Mouse (Mus musculus) left cerebral cortex, postnatal 25 days (tissue): ENCODE results near the gene Tnni2. TPM values are rescaled to one million over a fixed set of nuclear protein-coding genes. Genes with fewer than 3 reads are reported as not detected.

Source experiments
- DNase-seq, 2 experiments: peaks; one replicate each; pipeline ENCODE4 v3.0.0; 2022; ENCODE audit warnings: low spot score in 2 of 2, mixed read lengths in 1 of 2
- intact Hi-C: fragments of 180-260 bp; cut with DNase I; formaldehyde crosslinking; loops from one replicate; pipeline ENCODE4 v1.15.1; 2025
- total RNA-seq, 2 experiments: library from RNA; stranded (reverse); gene quantifications; 2 replicates each; pipeline ENCODE4 v1.2.3; 2021

Gene Tnni2
- total RNA-seq, 2 experiments from 2014 or later, result not detected

DNA sequence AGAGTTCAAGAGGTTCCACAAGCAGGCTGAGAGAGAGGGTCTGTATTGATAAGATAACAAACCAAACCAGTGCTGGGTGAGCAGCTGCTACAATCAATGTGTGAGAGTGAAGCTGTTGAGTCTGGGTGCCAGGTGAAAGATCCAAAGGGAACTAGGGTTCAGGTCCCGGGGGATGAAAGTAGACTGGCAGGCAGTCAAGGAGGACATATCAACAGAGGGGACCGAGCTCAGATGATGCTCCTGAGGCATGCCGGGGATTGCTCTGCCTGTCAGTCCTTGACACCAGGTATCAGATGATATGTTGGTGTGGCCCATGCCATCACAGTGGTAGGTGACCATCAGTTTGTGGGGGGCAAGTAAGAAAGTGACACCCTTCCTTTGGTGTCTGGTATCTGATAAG, 15.2 kb downstream of the Tnni2 start:
- DNase-seq, result no peak
- intact Hi-C loops, result no loop called here

DNA sequence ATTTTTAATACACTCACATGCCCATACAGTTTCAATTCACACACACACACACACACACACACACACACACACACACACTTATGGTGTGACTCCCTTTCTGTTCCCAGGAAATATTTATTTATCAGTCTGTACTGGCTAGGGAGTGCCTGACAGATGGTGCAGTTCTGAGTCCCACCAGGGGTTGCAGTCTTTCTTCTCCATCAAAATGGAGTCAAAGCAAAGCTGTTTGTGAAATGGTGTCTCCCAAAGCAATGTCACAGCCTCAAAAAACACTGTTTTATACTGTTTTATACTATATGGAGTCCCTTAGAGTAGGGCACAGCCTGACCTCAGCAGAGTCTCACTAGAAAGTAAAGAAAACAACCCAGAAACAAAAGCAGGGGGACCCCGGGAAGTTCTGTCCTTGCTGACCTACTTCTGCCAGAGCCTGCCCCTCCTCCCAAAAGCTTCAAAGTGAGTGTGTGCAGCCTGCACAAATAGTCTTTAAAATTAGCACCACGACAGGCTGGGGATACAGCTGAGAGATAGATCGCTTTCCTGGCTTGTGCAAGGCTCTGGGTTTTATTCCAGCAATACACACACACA, 15.7 kb downstream of the Tnni2 start:
- DNase-seq, result peak; percentile 44 to 47
- intact Hi-C loops, result no loop called here

GRCm38 (mm10) chr7:142458026-142458425, 16.4 kb downstream of the Tnni2 start:
- intact Hi-C loops, result no loop called here
- DNase-seq, result no peak

DNA sequence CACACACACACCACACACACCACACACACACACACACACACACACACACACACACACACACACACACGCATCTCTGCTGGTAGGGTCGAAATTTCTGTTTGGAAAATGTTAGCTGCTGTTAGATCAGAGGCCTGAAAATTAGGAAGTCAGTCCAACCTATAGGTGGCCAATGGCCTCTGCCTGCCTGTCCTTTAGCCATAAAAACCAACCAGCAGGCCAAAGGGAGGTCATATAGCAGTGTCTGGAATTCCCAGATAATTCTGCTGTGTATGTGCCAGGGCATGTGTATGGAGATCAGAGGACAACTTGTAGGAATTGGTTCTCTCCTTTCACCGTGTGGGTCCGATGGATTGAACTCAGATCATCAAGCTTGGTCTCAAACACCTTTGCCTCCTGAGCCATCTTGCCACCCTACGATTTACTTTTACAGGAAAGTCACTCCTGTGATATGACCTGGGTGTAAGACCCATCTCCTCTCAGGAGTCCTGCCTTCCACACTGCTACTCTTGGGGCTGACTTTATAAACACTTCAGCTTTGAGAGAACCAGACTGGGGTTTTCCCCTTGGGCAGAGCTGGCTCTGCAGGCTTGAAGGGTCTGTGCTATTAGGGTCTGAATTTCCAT, 17.2 kb downstream of the Tnni2 start:
- no peak for DNase-seq
- intact Hi-C loops, result no loop called here

- intact Hi-C loops, result no loop called here
- no peak for DNase-seq
Observed at GRCm38 (mm10) chr7:142459299-142459691, 17.7 kb downstream of the Tnni2 start.

- DNase-seq, result no peak
- intact Hi-C loops, result no loop called here
Observed at GRCm38 (mm10) chr7:142460636-142461077, 19.0 kb downstream of the Tnni2 start, which contains the start of gene Lsp1. TSS of gene Lsp1 (plus strand) at chr7:142460809.

- no peak for DNase-seq
- intact Hi-C loops, result no loop called here
Observed at GRCm38 (mm10) chr7:142461446-142461845, 19.8 kb downstream of the Tnni2 start.

- DNase-seq, result no peak
- intact Hi-C loops, result no loop called here
Observed at GRCm38 (mm10) chr7:142462190-142462589, 20.6 kb downstream of the Tnni2 start.

DNA sequence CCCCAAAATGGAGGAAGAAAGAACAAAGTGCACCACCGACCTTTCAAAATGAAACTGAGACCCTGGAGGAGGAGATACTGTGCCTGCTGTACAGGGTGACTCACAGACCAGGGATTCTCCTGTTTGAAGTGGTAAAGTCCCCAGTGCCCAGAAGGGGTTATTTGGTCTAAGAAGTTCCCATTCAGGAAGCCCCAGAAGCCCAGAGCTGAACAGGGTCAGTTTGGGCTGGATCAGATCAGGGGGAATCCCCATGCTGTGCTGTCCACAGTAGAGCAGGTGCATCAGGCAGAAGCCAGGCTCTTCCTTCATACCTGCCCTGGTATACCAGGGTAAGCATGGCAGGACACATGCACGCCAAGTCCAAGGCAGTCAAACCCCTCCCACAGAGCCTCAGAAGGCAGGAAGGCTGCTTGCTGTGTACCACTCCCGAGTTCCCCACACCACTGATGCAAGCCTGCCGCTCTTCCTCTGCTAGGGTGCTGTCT, 21.0 kb downstream of the Tnni2 start:
- intact Hi-C loops, result no loop called here
- no peak for DNase-seq

DNA sequence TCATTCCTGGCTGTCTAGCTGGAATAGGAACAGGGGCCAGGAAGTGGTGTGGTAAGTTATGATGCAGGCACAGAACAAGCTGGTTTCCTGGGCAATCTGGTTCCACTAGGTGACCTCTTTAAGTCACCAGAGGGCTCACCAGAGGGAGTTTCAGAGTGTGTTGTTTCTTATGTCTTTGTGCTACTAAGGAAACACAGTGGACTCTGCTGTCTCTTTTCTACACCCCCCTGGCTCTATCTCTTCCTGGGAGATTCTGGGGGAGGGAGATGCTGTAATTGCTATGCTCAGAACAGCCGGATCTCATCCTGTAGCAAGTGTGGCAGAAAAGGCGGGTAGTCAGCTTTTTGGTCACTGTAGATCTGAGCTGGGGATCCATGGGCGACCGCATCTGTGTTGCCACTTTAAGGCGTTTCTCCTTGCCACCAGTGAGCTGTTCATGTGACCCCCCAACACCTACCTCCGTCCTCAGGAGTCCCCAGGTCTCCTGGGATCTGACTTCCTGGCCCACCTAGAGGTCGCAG, 28.6 kb downstream of the Tnni2 start:
- peak in 1 of 2 experiments; percentile 43 for DNase-seq
- intact Hi-C loops, result no loop called here

DNA sequence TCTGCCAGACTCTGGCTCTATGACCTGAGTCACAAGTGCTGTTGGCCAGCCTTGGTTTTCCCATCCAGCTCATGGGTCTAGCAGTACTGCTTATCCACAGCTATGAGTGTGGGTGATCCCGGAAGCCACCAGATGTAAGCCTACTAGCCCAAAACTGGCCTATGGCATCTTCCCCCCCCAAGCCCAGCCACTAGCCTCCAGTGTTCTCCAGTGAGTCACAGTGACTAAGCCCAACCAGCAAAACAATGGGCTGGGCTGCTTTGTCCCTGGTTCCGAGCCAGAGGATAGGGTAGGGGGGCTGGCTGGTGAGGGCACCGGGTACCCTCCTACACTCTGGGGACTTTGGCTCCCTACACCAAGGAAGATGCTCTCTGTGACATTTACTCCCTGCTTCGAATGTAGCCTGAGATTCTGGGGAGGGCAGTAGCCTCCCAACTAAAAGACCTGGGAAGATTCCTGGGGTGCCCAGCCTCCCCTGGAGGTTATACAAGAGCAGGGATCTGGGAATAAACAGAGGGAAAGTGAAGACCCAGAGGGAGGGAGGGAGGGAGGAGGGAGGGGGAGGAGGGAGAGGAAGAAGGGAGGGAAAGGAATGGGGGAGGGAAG, 29.3 kb downstream of the Tnni2 start:
- intact Hi-C loops, result no loop called here
- no peak for DNase-seq

GRCm38 (mm10) chr7:142471414-142471861, 29.8 kb downstream of the Tnni2 start:
- intact Hi-C loops, result no loop called here
- no peak for DNase-seq

GRCm38 (mm10) chr7:142471884-142472570, 30.4 kb downstream of the Tnni2 start:
- no peak for DNase-seq

GRCm38 (mm10) chr7:142472936-142473335, 31.3 kb downstream of the Tnni2 start:
- intact Hi-C loops, result no loop called here
- no peak for DNase-seq

More at GRCm38 (mm10) chr7:142471884-142472570, 30.4 kb downstream of the Tnni2 start:
- intact Hi-C loops, result no loop called here

- DNase-seq, result no peak
- intact Hi-C loops, result no loop called here
Observed at GRCm38 (mm10) chr7:142473476-142473875, 31.9 kb downstream of the Tnni2 start.

DNA sequence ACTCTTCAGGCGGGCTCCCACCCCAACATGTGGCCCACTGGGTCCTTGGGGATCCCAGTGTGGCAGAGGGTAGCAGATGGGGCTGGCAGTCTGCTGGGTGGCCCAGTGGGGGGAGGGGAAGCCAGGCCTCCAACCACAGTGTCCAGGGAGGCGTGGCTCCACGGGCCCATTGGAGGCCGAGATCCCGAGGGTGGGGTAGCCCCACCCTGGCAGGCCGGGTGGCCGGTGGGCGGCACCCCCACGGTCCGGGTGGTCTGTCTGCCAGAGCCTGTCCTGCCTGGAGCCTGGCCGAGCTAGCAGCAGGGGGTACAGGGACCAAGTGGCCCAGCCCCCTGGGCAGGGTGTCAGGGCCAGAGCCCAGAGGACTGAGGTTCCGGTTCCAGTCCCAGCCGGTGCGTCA, 33.2 kb downstream of the Tnni2 start:
- intact Hi-C loops, result no loop called here
- no peak for DNase-seq

GRCm38 (mm10) chr7:142475641-142476040, 34.0 kb downstream of the Tnni2 start:
- intact Hi-C loops, result no loop called here
- no peak for DNase-seq

GRCm38 (mm10) chr7:142476271-142476670, 34.7 kb downstream of the Tnni2 start:
- intact Hi-C loops, result no loop called here

GRCm38 (mm10) chr7:142476795-142477452, 35.3 kb downstream of the Tnni2 start:
- intact Hi-C loops, result no loop called here
- no peak for DNase-seq

More at GRCm38 (mm10) chr7:142476271-142476670, 34.7 kb downstream of the Tnni2 start:
- DNase-seq, result no peak

DNA sequence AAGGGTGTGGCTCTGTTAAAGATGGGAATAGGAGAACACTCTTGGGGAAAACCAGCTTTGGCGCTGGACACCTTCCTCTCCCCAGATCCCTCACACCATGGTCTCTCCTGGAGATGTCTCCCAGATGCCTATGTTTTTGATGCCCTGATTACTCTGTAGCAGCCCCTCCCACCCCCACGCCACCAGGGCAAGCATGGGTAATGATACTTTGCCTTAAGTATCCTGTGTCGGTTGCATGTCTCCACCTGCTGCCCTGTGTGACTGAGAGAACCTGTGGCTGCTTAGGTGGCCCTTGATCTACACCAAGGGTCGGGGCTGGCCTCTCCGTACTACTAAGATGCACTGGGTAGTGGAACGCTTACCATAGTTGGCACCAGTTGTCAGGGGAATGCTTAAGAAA, 36.4 kb downstream of the Tnni2 start:
- intact Hi-C loops, result no loop called here
- DNase-seq, result no peak
